Mouse (Mus musculus): ENCODE measurements around the gene Atxn1l. TPM values are rescaled to one million over a fixed set of nuclear protein-coding genes. Genes with fewer than 3 reads are reported as not detected.

Atxn1l gene
- polyA plus RNA-seq, 1 experiment from 2014 or later, result 4.5 TPM

DNA sequence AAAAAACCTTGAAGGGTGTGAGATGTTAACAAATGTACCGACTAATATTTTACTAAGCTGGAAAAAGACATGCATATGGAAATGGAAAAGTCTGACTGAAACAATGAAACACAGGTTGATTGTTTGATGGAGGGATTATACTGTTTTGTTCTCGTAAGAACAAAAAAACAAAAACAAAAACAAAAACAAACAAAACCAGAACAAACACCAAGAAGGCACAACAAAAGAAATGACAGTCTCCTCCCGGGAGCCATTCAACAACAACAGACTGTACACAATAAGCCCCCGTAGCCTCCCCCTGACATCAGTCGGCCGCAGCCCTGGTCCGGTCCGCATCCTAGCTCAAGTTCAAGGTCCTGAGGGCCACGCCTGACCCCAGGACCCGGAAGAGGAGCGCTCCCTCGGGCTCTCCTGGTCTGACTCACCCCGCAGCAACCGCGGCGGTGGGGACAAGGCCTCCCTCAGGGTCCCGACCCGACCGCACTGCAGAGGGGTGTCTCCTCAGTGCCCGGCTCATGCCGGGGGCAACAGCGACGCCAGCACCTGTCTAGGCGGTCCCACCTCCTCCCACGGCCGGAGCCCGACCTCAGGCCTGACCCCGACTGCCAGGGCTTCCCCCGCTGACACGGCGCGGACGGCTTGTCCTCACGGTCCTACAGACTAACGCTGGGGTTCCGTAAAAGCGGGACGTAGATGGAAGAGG, 44.9 kb downstream of the Atxn1l start:
- Histone ChIP-seq H3K4me2 (ENCODE audit: low read depth, low read length) (peak overlapping the region; percentile 64), H3K4me3 (ENCODE audit: low read length) (peak overlapping the region; percentile 98), H3K4me1 (ENCODE audit: control insufficient read depth, insufficient read depth, low read length) (peaks cover 22% of the 10 kb centered on the region), H3K27ac (ENCODE audit: low read length) (peak overlapping the region; percentile 80), H3K27me3 (replicated peaks; ENCODE audit: control insufficient read depth, insufficient read depth, low read length) (no peaks in the 10 kb centered on the region), H3K9ac (ENCODE audit: low read depth, low read length) (peak overlapping the region; percentile 97), H3K9me3 (ENCODE audit: control insufficient read depth, low read length) (no peaks in the 10 kb centered on the region), H3K36me3 (ENCODE audit: control insufficient read depth, insufficient read depth, low read length) (no peaks in the 10 kb centered on the region)
- WGBS, result under 1% methylated on average over 38 of the region's 38 CpGs
- ATAC-seq, result peak; percentile 82

DNA sequence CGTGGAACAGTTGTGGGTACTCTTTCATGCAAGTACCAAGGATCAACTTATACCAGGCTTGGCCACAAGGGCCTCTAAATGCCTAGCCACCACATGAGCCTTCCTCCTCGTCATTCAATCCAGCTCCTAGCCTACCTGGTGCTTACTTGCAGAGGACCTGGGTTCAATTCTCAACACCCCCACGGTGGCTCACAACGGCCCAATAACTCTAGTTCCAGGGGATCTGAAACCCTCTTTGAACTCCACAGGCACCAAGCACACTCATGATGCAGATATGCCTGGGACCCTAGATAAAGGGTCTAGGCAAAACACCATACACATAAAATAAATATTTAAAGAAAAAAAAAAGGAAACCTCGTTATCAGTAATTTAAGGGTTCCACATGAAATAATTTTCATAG, 45.8 kb downstream of the Atxn1l start:
- Histone ChIP-seq H3K9ac (ENCODE audit: low read depth, low read length) (0 out of 2 replicates have a peak overlapping the region, but pooled peaks have one; percentile 13), H3K27ac (ENCODE audit: low read length) (no peak overlapping the region), H3K27me3 (replicated peaks; ENCODE audit: control insufficient read depth, insufficient read depth, low read length) (no peaks in the 10 kb centered on the region), H3K4me2 (ENCODE audit: low read depth, low read length) (peak overlapping the region; percentile 64), H3K9me3 (ENCODE audit: control insufficient read depth, low read length) (no peaks in the 10 kb centered on the region), H3K4me3 (ENCODE audit: low read length) (peak overlapping the region; percentile 98), H3K36me3 (ENCODE audit: control insufficient read depth, insufficient read depth, low read length) (no peaks in the 10 kb centered on the region), H3K4me1 (ENCODE audit: control insufficient read depth, insufficient read depth, low read length) (peaks cover 22% of the 10 kb centered on the region)
- WGBS, result 49% methylated on average over 5 of the region's 5 CpGs
- ATAC-seq, result no peak

DNA sequence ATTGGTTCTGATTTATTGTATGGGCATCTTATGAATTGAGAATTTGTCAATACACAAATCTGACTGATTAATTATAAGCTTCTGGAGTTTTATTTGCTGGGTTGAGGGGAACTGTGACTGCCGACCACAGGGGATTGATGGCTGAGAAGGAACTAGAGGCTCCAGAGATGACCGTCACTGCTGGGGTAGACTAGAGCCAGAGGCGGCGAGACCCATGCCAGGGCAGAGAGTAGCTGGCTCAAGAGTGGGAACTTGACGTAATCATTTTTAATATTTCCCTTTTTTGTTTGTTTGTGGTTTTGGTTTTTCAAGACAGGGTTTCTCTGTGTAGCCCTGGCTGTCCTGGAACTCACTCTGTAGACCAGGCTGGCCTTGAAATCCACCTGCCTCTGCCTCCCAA, 50.3 kb downstream of the Atxn1l start:
- WGBS, result 88% methylated on average over 5 of the region's 5 CpGs
- no peak overlapping the region for H3K27ac ChIP-seq (ENCODE audit: low read length)

DNA sequence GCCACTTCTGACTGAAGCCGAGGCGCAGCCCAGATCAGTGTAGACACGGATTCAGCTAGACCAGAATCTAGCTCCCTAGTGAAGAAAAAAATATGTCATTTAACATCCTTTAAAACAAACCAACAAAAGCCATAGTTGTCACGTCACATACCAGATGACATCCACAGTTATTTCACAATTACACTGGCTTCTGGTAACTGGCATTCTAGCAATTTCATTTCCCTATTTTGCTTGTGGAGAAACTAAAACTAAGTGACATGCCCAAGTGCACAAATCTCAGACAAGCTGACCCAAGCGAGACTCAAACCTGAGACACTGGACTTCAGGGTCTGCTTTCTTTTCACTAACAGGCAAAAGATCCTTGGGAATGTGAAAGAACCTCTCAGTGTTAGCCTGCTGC, 55.4 kb downstream of the Atxn1l start:
- H3K4me3 ChIP-seq (ENCODE audit: low read length), result no peak overlapping the region
- H3K36me3 ChIP-seq (ENCODE audit: control insufficient read depth, insufficient read depth, low read length), result peaks cover 22% of the 10 kb centered on the region; the same call in 1 of the 2 replicates
- no peak overlapping the region for H3K9ac ChIP-seq (ENCODE audit: low read depth, low read length)
- WGBS, result 90% methylated on average over 5 of the region's 5 CpGs
- no peak overlapping the region for H3K4me2 ChIP-seq (ENCODE audit: low read depth, low read length)
- H3K27ac ChIP-seq (ENCODE audit: low read length), result no peak overlapping the region
- H3K27me3 ChIP-seq (replicated peaks; ENCODE audit: control insufficient read depth, insufficient read depth, low read length), result no peaks in the 10 kb centered on the region
- H3K9me3 ChIP-seq (ENCODE audit: control insufficient read depth, low read length), result no peaks in the 10 kb centered on the region
- H3K4me1 ChIP-seq (ENCODE audit: control insufficient read depth, insufficient read depth, low read length), result no peaks in the 10 kb centered on the region
- ATAC-seq, result no peak

More for the DNA sequence above, 50.3 kb downstream of the Atxn1l start:
- Histone ChIP-seq H3K4me1 (ENCODE audit: control insufficient read depth, insufficient read depth, low read length) (peaks cover 14% of the 10 kb centered on the region), H3K9me3 (ENCODE audit: control insufficient read depth, low read length) (no peaks in the 10 kb centered on the region), H3K4me2 (ENCODE audit: low read depth, low read length) (no peak overlapping the region), H3K27me3 (replicated peaks; ENCODE audit: control insufficient read depth, insufficient read depth, low read length) (no peaks in the 10 kb centered on the region), H3K4me3 (ENCODE audit: low read length) (no peak overlapping the region), H3K9ac (ENCODE audit: low read depth, low read length) (no peak overlapping the region), H3K36me3 (ENCODE audit: control insufficient read depth, insufficient read depth, low read length) (peaks cover 6% of the 10 kb centered on the region; the same call in 1 of the 2 replicates)
- no peak for ATAC-seq

DNA sequence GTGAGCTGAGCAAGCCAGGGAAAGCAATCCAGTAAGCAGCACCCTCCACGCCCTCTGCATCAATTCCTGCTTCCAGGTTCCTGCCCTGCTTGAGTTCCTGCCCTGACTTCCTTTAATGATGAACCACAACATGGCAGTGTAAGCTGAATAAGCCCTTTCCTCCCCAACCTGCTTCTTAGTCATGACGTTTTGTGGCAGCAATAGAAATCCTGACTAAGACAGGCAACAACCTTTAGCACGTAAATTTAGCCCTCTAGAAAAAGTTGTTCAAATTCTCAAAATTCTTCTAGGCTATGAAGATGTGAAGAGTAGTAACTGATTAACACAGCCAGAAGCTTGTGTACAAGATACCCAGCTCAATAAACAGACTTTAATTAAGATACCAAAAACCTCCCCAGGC, 56.0 kb downstream of the Atxn1l start:
- H3K36me3 ChIP-seq (ENCODE audit: control insufficient read depth, insufficient read depth, low read length), result peaks cover 24% of the 10 kb centered on the region; the same call in 1 of the 2 replicates
- no peaks in the 10 kb centered on the region for H3K9me3 ChIP-seq (ENCODE audit: control insufficient read depth, low read length)
- no peak overlapping the region for H3K27ac ChIP-seq (ENCODE audit: low read length)
- no peaks in the 10 kb centered on the region for H3K4me1 ChIP-seq (ENCODE audit: control insufficient read depth, insufficient read depth, low read length)
- no peak overlapping the region for H3K4me2 ChIP-seq (ENCODE audit: low read depth, low read length)
- no peak overlapping the region for H3K9ac ChIP-seq (ENCODE audit: low read depth, low read length)
- H3K27me3 ChIP-seq (replicated peaks; ENCODE audit: control insufficient read depth, insufficient read depth, low read length), result no peaks in the 10 kb centered on the region
- 75% methylated on average over 3 of the region's 3 CpGs for WGBS
- ATAC-seq, result no peak
- no peak overlapping the region for H3K4me3 ChIP-seq (ENCODE audit: low read length)

Other genes with a start within 250 kb of the Atxn1l start
- not detected in 2 replicates for gene Pmfbp1, start 243.7 kb downstream of the Atxn1l start, polyA plus RNA-seq (2015; fragmentation: Nextera tagmentation; extraction: Ambion mirVana)
- 19.9 and 21.2 TPM in 2 replicates for gene Dhx38, start 171.9 kb downstream of the Atxn1l start, polyA plus RNA-seq (2015; fragmentation: Nextera tagmentation; extraction: Ambion mirVana)
- 21.4 and 22.4 TPM in 2 replicates for gene Txnl4b, start 171.8 kb downstream of the Atxn1l start, polyA plus RNA-seq (2015; fragmentation: Nextera tagmentation; extraction: Ambion mirVana)
- gene Hp, start 158.6 kb downstream of the Atxn1l start, polyA plus RNA-seq (2015; fragmentation: Nextera tagmentation; extraction: Ambion mirVana), result 1.9 and 2.8 TPM in 2 replicates
- 40.8 and 47.9 TPM in 2 replicates for gene Dhodh, start 129.1 kb downstream of the Atxn1l start, polyA plus RNA-seq (2015; fragmentation: Nextera tagmentation; extraction: Ambion mirVana)
- gene Pkd1l3, start 123.2 kb downstream of the Atxn1l start, polyA plus RNA-seq (2015; fragmentation: Nextera tagmentation; extraction: Ambion mirVana), result 0.09 and 0.31 TPM in 2 replicates
- gene Ist1, start 44.5 kb downstream of the Atxn1l start, polyA plus RNA-seq (2015; fragmentation: Nextera tagmentation; extraction: Ambion mirVana), result 122 and 128 TPM in 2 replicates
- 12.6 and 13.0 TPM in 2 replicates for gene Zfp821, start 32.2 kb downstream of the Atxn1l start, polyA plus RNA-seq (2015; fragmentation: Nextera tagmentation; extraction: Ambion mirVana)
- 31.3 and 36.7 TPM in 2 replicates for gene Ap1g1, start 40.8 kb upstream of the Atxn1l start, polyA plus RNA-seq (2015; fragmentation: Nextera tagmentation; extraction: Ambion mirVana)
- gene Phlpp2, start 130.8 kb upstream of the Atxn1l start, polyA plus RNA-seq (2015; fragmentation: Nextera tagmentation; extraction: Ambion mirVana), result 1.7 and 2.1 TPM in 2 replicates
- 12.0 and 17.1 TPM in 2 replicates for gene Marveld3, start 224.5 kb upstream of the Atxn1l start, polyA plus RNA-seq (2015; fragmentation: Nextera tagmentation; extraction: Ambion mirVana)